Mouse (Mus musculus) C2C12 (cell line): ENCODE data around the gene Foxl1.

ENCODE experiments used
- CEBPB ChIP-seq: IDR thresholded peaks from one replicate; pipeline ENCODE4 v1.6.1; 2011; ENCODE audit warnings: low read depth, mild to moderate bottlenecking, control low read depth, moderate library complexity
- CTCF ChIP-seq: IDR thresholded peaks from one replicate; pipeline ENCODE4 v1.5.1; 2011; ENCODE audit not compliant: control insufficient read depth, insufficient read depth, insufficient read length
- MYOD1 ChIP-seq: IDR thresholded peaks from one replicate; pipeline ENCODE4 v1.6.1; 2011; ENCODE audit warnings: low read depth; ENCODE audit not compliant: control insufficient read depth, insufficient read length
- USF1 ChIP-seq: IDR thresholded peaks from one replicate; pipeline ENCODE4 v1.6.1; 2011; ENCODE audit warnings: low read depth, mild to moderate bottlenecking, control low read depth, moderate library complexity

GRCm38 (mm10) chr8:121156990-121157491, 29.3 kb downstream of the Foxl1 start:
- TF ChIP-seq CTCF: no peak
- no peak for TF ChIP-seq MYOD1
- no peak for TF ChIP-seq CEBPB
- no peak for TF ChIP-seq USF1
